Comparison of ENCODE assay signal across 8 mouse cellular contexts in genomic region chr15:59728817-59729560, GRCm38 (mm10).
A peak's percentile ranks its signal among the peaks of the same experiment; 100 is the strongest.
DNase-seq lines count a peak whose midpoint lies in the region; ATAC-seq and TF ChIP-seq lines count a peak whose summit lies in the region.

No protein-coding gene starts in this region.

- H3K4me3 ChIP-seq in bone marrow, adult 2 months (replicated peaks; ENCODE audit: control insufficient read depth, low read depth, low read length), result no peak overlapping the region
- H3K4me3 ChIP-seq in liver, embryonic 12.5 days, result no peak overlapping the region

- H3K27ac ChIP-seq in bone marrow, adult 2 months (ENCODE audit: control insufficient read depth, insufficient read depth, low read depth, low read length, poor library complexity), result peak overlapping the region; percentile 53; the same call in 1 of the 2 replicates
- H3K27ac ChIP-seq in liver, embryonic 12.5 days, result peak overlapping the region; percentile 45; the same call in 1 of the 2 replicates

- WGBS in bone marrow, adult 2 months, result 13% methylated on average over 11 of the region's 11 CpGs
- 26% methylated on average over 11 of the region's 11 CpGs for WGBS in liver, embryonic 12.5 days (ENCODE audit: insufficient replicate concordance)

- H3K27me3 ChIP-seq in liver, embryonic 12.5 days (replicated peaks), result no peaks in the 10 kb centered on the region

- no peaks in the 10 kb centered on the region for H3K36me3 ChIP-seq in liver, embryonic 12.5 days

- ATAC-seq in liver, embryonic 12.5 days, result no peak

- no peak for TF ChIP-seq CTCF in bone marrow, adult 2 months (IDR thresholded peaks at IDR 0.05; ENCODE audit: control insufficient read depth, insufficient read depth, low read length)

- no peaks in the 10 kb centered on the region for H3K9me3 ChIP-seq in liver, embryonic 12.5 days (replicated peaks)

- peaks cover 3% of the 10 kb centered on the region; the same call in 1 of the 2 replicates for H3K4me1 ChIP-seq in bone marrow, adult 2 months (ENCODE audit: control insufficient read depth, insufficient read depth, low read length)
- peaks cover 25% of the 10 kb centered on the region for H3K4me1 ChIP-seq in liver, embryonic 12.5 days

- TF ChIP-seq POLR2A in bone marrow, adult 2 months (IDR thresholded peaks at IDR 0.05; ENCODE audit: borderline replicate concordance, control insufficient read depth, low read depth, low read length), result no peak

- no peak overlapping the region for H3K4me2 ChIP-seq in liver, embryonic 12.5 days

- peak; percentile 38 for DNase-seq in layer of hippocampus, adult 11-12 months (ENCODE audit: low spot score)
- DNase-seq in layer of hippocampus, postnatal 10 days (ENCODE audit: low spot score in 2 of 2), result no peak
- peak; percentile 49 for DNase-seq in CD4-positive, CD25-positive, alpha-beta regulatory T cell, adult 2 months (ENCODE audit: low read depth, low spot score)
- DNase-seq in urinary bladder, adult 2 months (ENCODE audit: low spot score), result no peak
- DNase-seq in ovary, postnatal 36 days (ENCODE audit: low spot score), result no peak
- no peak for DNase-seq in urinary bladder, postnatal 25 days (ENCODE audit: low spot score)

- H3K9ac ChIP-seq in liver, embryonic 12.5 days, result no peak overlapping the region

Comparison
In these comparisons a context has a peak if more than half of its experiments do, and no peak if none do; other contexts are left out.
1. DNase-seq: peak in layer of hippocampus, adult 11-12 months (single experiment) and CD4-positive, CD25-positive, alpha-beta regulatory T cell, adult 2 months (single experiment); none in layer of hippocampus, postnatal 10 days (0 of 2), urinary bladder, adult 2 months (single experiment), ovary, postnatal 36 days (single experiment) and urinary bladder, postnatal 25 days (single experiment).